Mouse (Mus musculus) left cerebral cortex, postnatal 25 days (tissue): ENCODE results near the gene Gpr45. TPM values are rescaled to one million over a fixed set of nuclear protein-coding genes. Genes with fewer than 3 reads are reported as not detected.
"Not testable (repeated sequence)": the region's sequence is repeated elsewhere in the genome, so short reads cannot be mapped to it uniquely, and the experiment has no call there.

Experiments
- DNase-seq, 2 experiments: peaks; one replicate each; pipeline ENCODE4 v3.0.0; 2022; ENCODE audit warnings: low spot score in 2 of 2, mixed read lengths in 1 of 2
- intact Hi-C: fragments of 180-260 bp; cut with DNase I; formaldehyde crosslinking; loops from one replicate; pipeline ENCODE4 v1.15.1; 2025
- total RNA-seq, 2 experiments: library from RNA; stranded (reverse); gene quantifications; 2 replicates each; pipeline ENCODE4 v1.2.3; 2021

Gene Gpr45
- total RNA-seq: 10 to 100 TPM; 19.1 to 21.0 TPM

GRCm38 (mm10) chr1:42952734-42953481 lies at the start of gene Gpr45:
TSS of gene Gpr45 (plus strand) at chr1:42952872.
- intact Hi-C loops: no loop called here

GRCm38 (mm10) chr1:42905148-42905547 lies 47.5 kb upstream of the Gpr45 start:
- intact Hi-C loops: no loop called here
- DNase-seq: no peak

More at GRCm38 (mm10) chr1:42952734-42953481, at the start of gene Gpr45:
- DNase-seq: peak; percentile 62 to 70

GRCm38 (mm10) chr1:42906696-42907095 lies 46.0 kb upstream of the Gpr45 start:
- DNase-seq: peak in 1 of 2 experiments; percentile 78

GRCm38 (mm10) chr1:42907153-42907552 lies 45.5 kb upstream of the Gpr45 start:
- intact Hi-C loops: no loop called here
- no peak for DNase-seq

More at GRCm38 (mm10) chr1:42906696-42907095, 46.0 kb upstream of the Gpr45 start:
- intact Hi-C loops: no loop called here

GRCm38 (mm10) chr1:42915062-42915461 lies 37.6 kb upstream of the Gpr45 start:
- DNase-seq: peak in 1 of 2 experiments; percentile 57
- intact Hi-C loops: loop anchor here (1.0 to 10.0 kb wide), 5 partner anchors 47 to 350 kb away; no protein-coding TSS in a partner anchor

GRCm38 (mm10) chr1:42916719-42917118 lies 36.0 kb upstream of the Gpr45 start:
- intact Hi-C loops: loop anchor here (5.0 to 10.0 kb wide), 2 partner anchors 46 to 348 kb away; no protein-coding TSS in a partner anchor
- DNase-seq: no peak

GRCm38 (mm10) chr1:42917908-42918307 lies 34.8 kb upstream of the Gpr45 start:
- intact Hi-C loops: loop anchor here (5.0 to 10.0 kb wide), 2 partner anchors 44 to 347 kb away; no protein-coding TSS in a partner anchor
- DNase-seq: no peak

GRCm38 (mm10) chr1:42923924-42924323 lies 28.7 kb upstream of the Gpr45 start:
- intact Hi-C loops: no loop called here
- DNase-seq: no peak

GRCm38 (mm10) chr1:42933613-42934012 lies 19.1 kb upstream of the Gpr45 start:
- no peak for DNase-seq
- intact Hi-C loops: no loop called here

- DNase-seq: no peak
- intact Hi-C loops: no loop called here
These were observed 4.2 kb upstream of the Gpr45 start for GRCm38 (mm10) chr1:42948486-42948885.

- intact Hi-C loops: no loop called here
- no peak for DNase-seq
These were observed 780 bp downstream of the Gpr45 start for GRCm38 (mm10) chr1:42953482-42953822.

- intact Hi-C loops: no loop called here
- peak in 1 of 2 experiments; percentile 38 for DNase-seq
These were observed 4.2 kb downstream of the Gpr45 start for GRCm38 (mm10) chr1:42956828-42957227.

- intact Hi-C loops: no loop called here
- no peak for DNase-seq
These were observed 30.6 kb downstream of the Gpr45 start for GRCm38 (mm10) chr1:42983082-42983771.

GRCm38 (mm10) chr1:42984119-42984518 lies 31.4 kb downstream of the Gpr45 start:
- intact Hi-C loops: no loop called here

GRCm38 (mm10) chr1:42988996-42989395 lies 36.3 kb downstream of the Gpr45 start:
- intact Hi-C loops: no loop called here
- DNase-seq: peak in 1 of 2 experiments; percentile 17

More at GRCm38 (mm10) chr1:42984119-42984518, 31.4 kb downstream of the Gpr45 start:
- DNase-seq: no peak

GRCm38 (mm10) chr1:43006051-43006514 lies 53.4 kb downstream of the Gpr45 start:
- intact Hi-C loops: no loop called here

GRCm38 (mm10) chr1:43006524-43006923 lies 53.9 kb downstream of the Gpr45 start:
- DNase-seq: no peak
- intact Hi-C loops: no loop called here

More at GRCm38 (mm10) chr1:43006051-43006514, 53.4 kb downstream of the Gpr45 start:
- DNase-seq: peak; percentile 32 to 50

GRCm38 (mm10) chr1:43010461-43010860 lies 57.8 kb downstream of the Gpr45 start:
- intact Hi-C loops: no loop called here
- DNase-seq: no peak

- intact Hi-C loops, DNase-seq: not testable (repeated sequence)
These were observed 62.5 kb downstream of the Gpr45 start for GRCm38 (mm10) chr1:43015153-43015685.

GRCm38 (mm10) chr1:43036014-43036413 lies 83.3 kb downstream of the Gpr45 start:
- intact Hi-C loops: no loop called here
- DNase-seq: no peak
